Mouse (Mus musculus): Measurements from ENCODE around the gene Dennd1c. TPM values are rescaled to one million over a fixed set of nuclear protein-coding genes. Genes with fewer than 3 reads are reported as not detected.

Dennd1c gene
- polyA plus RNA-seq, 1 experiment from 2014 or later, result 4.0 TPM

DNA sequence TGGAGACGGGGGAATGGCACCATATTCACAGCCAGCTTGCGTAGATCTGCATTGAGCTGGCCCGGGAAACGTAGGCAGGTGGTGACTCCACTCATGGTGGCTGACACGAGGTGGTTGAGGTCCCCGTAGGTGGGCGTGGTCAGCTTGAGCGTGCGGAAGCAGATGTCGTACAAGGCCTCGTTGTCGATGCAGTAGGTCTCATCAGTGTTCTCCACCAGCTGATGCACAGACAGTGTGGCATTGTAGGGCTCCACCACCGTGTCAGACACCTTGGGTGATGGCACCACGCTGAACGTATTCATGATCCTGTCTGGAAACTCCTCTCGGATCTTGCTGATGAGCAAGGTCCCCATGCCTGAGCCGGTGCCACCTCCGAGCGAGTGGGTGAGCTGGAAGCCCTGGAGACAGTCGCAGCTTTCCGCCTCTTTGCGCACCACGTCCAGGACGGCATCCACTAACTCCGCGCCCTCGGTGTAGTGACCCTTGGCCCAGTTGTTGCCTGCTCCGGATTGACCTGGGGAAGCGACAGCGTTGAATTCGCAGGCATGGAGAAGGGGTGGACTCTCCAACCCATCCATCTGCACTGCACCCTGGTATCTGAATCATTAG, 3.0 kb upstream of the Dennd1c start:
- Histone ChIP-seq H3K4me1 (ENCODE audit: control insufficient read depth, low read depth, low read length) (no peaks in the 10 kb centered on the region), H3K4me3 (ENCODE audit: low read depth, low read length) (no peak overlapping the region), H3K4me2 (ENCODE audit: low read depth, low read length) (no peak overlapping the region), H3K9me3 (replicated peaks; ENCODE audit: control insufficient read depth, low read length) (no peaks in the 10 kb centered on the region), H3K36me3 (ENCODE audit: control insufficient read depth, insufficient read depth) (no peaks in the 10 kb centered on the region), H3K27ac (ENCODE audit: low read length) (no peak overlapping the region), H3K9ac (ENCODE audit: low read depth, low read length) (no peak overlapping the region), H3K27me3 (ENCODE audit: control insufficient read depth, insufficient read depth, low read depth, low read length) (no peaks in the 10 kb centered on the region)
- WGBS (ENCODE audit: insufficient replicate concordance), result 81% methylated on average over 31 of the region's 31 CpGs
- no peak for ATAC-seq (ENCODE audit: low read depth)

DNA sequence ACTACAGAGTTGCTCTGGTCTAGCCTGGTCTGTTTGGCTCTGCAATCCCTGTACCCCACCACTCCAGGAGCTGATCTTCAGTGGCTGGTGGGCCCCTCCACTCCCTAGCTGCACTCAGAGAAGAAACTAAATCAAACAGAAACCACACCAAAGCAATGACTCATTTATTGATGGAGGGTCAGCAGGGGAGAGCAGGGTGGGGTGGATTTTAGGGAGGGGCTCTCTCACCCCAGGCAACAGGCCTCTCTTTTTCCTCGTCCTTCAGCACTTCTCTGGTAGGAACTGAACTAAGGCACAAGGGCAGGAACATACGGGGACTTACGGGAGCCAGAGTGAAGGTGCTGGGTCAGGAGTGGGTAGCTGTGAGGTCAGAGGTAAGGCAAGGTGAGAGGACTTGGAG, 1.6 kb upstream of the Dennd1c start:
- H3K9me3 ChIP-seq (replicated peaks; ENCODE audit: control insufficient read depth, low read length), result no peaks in the 10 kb centered on the region
- H3K27ac ChIP-seq (ENCODE audit: low read length), result no peak overlapping the region
- no peak overlapping the region for H3K4me2 ChIP-seq (ENCODE audit: low read depth, low read length)
- no peaks in the 10 kb centered on the region for H3K27me3 ChIP-seq (ENCODE audit: control insufficient read depth, insufficient read depth, low read depth, low read length)
- WGBS (ENCODE audit: insufficient replicate concordance), result 49% methylated on average over 3 of the region's 3 CpGs
- no peak overlapping the region for H3K4me3 ChIP-seq (ENCODE audit: low read depth, low read length)
- no peaks in the 10 kb centered on the region for H3K36me3 ChIP-seq (ENCODE audit: control insufficient read depth, insufficient read depth)
- ATAC-seq (ENCODE audit: low read depth), result no peak
- no peak overlapping the region for H3K9ac ChIP-seq (ENCODE audit: low read depth, low read length)
- no peaks in the 10 kb centered on the region for H3K4me1 ChIP-seq (ENCODE audit: control insufficient read depth, low read depth, low read length)

DNA sequence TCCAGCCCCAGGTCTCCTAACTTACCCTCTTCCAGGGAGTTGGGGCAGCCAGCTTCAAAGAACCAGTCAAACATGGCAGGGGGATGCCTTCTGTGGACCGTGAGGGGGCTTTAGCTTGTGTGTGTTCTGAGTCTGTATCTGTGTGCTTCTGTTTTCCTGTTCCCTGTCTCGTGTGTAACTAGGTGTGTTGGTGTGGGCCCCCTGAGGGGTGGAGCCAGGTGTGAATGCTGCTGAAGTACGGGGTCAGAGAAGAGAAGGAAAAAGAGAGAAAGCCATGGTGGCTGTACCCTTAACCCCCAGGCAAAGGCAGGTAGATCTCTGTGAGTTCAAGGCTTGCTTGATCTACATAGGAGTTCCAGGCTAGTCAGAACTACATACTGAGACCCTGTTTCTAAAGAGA, 1.4 kb downstream of the Dennd1c start:
- H3K4me3 ChIP-seq (ENCODE audit: low read depth, low read length), result no peak overlapping the region
- no peaks in the 10 kb centered on the region for H3K27me3 ChIP-seq (ENCODE audit: control insufficient read depth, insufficient read depth, low read depth, low read length)
- no peaks in the 10 kb centered on the region for H3K9me3 ChIP-seq (replicated peaks; ENCODE audit: control insufficient read depth, low read length)
- no peak overlapping the region for H3K27ac ChIP-seq (ENCODE audit: low read length)
- no peaks in the 10 kb centered on the region for H3K4me1 ChIP-seq (ENCODE audit: control insufficient read depth, low read depth, low read length)
- H3K36me3 ChIP-seq (ENCODE audit: control insufficient read depth, insufficient read depth), result no peaks in the 10 kb centered on the region
- no peak for ATAC-seq (ENCODE audit: low read depth)
- WGBS (ENCODE audit: insufficient replicate concordance), result 30% methylated on average over 3 of the region's 3 CpGs
- H3K4me2 ChIP-seq (ENCODE audit: low read depth, low read length), result no peak overlapping the region
- no peak overlapping the region for H3K9ac ChIP-seq (ENCODE audit: low read depth, low read length)

DNA sequence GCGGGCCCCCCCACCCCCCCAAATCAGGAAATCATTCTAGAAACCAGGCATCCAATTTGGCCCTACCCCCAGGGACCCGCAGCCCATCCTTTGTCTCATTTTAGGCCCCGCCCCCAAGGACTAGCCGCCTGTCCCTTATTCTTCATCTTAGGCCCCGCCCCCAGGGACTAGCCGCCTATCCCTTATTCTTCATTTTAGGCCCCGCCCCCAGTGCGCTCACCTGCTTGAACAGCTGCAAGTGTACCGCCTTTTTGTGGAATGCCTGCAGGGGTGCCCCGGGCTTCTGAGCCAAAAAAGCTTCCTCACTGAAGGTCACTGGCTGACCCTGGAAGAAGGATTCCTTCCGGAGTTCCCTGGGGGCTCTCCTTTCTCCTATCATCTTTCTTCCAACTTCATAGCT, 7.6 kb downstream of the Dennd1c start:
- Histone ChIP-seq H3K9me3 (replicated peaks; ENCODE audit: control insufficient read depth, low read length) (no peaks in the 10 kb centered on the region), H3K9ac (ENCODE audit: low read depth, low read length) (no peak overlapping the region), H3K27ac (ENCODE audit: low read length) (no peak overlapping the region), H3K27me3 (ENCODE audit: control insufficient read depth, insufficient read depth, low read depth, low read length) (no peaks in the 10 kb centered on the region), H3K4me1 (ENCODE audit: control insufficient read depth, low read depth, low read length) (peaks cover 5% of the 10 kb centered on the region; the same call in 1 of the 2 replicates), H3K36me3 (ENCODE audit: control insufficient read depth, insufficient read depth) (no peaks in the 10 kb centered on the region), H3K4me3 (ENCODE audit: low read depth, low read length) (no peak overlapping the region), H3K4me2 (ENCODE audit: low read depth, low read length) (no peak overlapping the region)
- ATAC-seq (ENCODE audit: low read depth), result no peak
- 22% methylated on average over 11 of the region's 11 CpGs for WGBS (ENCODE audit: insufficient replicate concordance)

DNA sequence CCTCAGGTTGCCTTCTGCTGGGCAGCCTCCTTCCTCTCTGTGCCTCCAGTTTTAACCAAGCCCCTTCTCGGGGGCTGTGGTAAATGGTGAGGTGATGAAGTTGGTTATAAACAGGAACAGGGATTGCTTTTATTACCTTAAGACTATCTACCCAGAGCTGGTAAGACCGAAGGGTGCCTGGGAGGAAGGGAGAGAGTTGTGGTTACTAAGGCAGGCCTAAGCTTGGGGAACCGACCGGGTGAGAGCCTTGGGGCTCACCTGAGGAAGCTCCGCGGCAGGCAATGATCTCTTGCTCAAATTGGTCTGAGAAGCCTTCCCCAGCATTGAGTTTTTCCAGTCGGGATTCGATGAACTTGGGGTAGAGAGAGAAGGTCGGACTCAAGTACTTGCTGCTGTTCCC, 8.0 kb downstream of the Dennd1c start:
- H3K4me2 ChIP-seq (ENCODE audit: low read depth, low read length), result no peak overlapping the region
- H3K27ac ChIP-seq (ENCODE audit: low read length), result no peak overlapping the region
- no peaks in the 10 kb centered on the region for H3K9me3 ChIP-seq (replicated peaks; ENCODE audit: control insufficient read depth, low read length)
- H3K9ac ChIP-seq (ENCODE audit: low read depth, low read length), result no peak overlapping the region
- H3K36me3 ChIP-seq (ENCODE audit: control insufficient read depth, insufficient read depth), result no peaks in the 10 kb centered on the region
- H3K4me3 ChIP-seq (ENCODE audit: low read depth, low read length), result no peak overlapping the region
- ATAC-seq (ENCODE audit: low read depth), result no peak
- 19% methylated on average over 9 of the region's 9 CpGs for WGBS (ENCODE audit: insufficient replicate concordance)
- peaks cover 5% of the 10 kb centered on the region; the same call in 1 of the 2 replicates for H3K4me1 ChIP-seq (ENCODE audit: control insufficient read depth, low read depth, low read length)
- no peaks in the 10 kb centered on the region for H3K27me3 ChIP-seq (ENCODE audit: control insufficient read depth, insufficient read depth, low read depth, low read length)

DNA sequence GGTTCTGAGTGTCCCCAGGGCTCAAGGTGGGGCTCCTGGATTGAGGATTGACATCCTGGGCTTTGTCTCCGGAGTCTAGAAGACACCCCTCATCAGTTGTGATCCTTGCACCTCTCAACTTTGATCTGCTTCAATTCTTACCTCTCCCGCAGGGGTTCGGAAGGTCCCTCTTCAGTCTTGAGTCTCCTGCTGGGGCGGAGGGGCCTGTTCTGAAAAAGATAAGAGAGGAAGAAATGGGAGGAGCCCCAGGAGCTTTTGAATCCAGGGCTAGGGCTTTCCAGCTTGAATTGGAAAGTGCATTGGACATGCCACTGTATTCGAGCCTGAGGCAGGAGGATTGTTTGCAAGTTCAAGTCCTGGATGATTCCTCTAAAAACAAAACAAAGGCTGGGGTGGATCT, 11.4 kb downstream of the Dennd1c start:
- ATAC-seq (ENCODE audit: low read depth), result no peak
- no peak overlapping the region for H3K4me3 ChIP-seq (ENCODE audit: low read depth, low read length)
- H3K9me3 ChIP-seq (replicated peaks; ENCODE audit: control insufficient read depth, low read length), result no peaks in the 10 kb centered on the region
- peaks cover 17% of the 10 kb centered on the region for H3K27me3 ChIP-seq (ENCODE audit: control insufficient read depth, insufficient read depth, low read depth, low read length)
- peaks cover 7% of the 10 kb centered on the region; the same call in 1 of the 2 replicates for H3K4me1 ChIP-seq (ENCODE audit: control insufficient read depth, low read depth, low read length)
- H3K4me2 ChIP-seq (ENCODE audit: low read depth, low read length), result no peak overlapping the region
- WGBS (ENCODE audit: insufficient replicate concordance), result 22% methylated on average over 5 of the region's 5 CpGs
- no peaks in the 10 kb centered on the region for H3K36me3 ChIP-seq (ENCODE audit: control insufficient read depth, insufficient read depth)
- H3K9ac ChIP-seq (ENCODE audit: low read depth, low read length), result no peak overlapping the region
- H3K27ac ChIP-seq (ENCODE audit: low read length), result no peak overlapping the region

DNA sequence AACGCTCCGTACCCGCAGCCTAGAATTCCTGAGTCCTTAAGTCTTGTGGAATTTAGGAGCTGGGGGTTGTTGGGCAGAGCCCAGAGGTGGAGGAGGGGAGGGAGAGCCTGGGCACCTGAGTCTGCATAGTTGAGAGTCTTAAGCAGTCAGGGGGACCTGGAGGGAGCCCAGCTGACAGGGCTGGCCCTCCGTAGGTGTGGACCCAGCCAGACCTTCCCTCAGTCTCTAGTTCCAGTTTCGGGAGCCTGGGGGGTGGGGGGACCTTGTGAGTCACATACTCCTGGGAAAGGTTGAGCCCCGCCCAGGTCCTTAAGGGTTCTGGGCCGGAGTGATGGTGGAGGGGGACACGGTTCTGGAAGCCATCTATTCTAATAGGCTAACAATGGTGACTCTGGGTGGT, 15.3 kb downstream of the Dennd1c start:
- Histone ChIP-seq H3K36me3 (ENCODE audit: control insufficient read depth, insufficient read depth) (no peaks in the 10 kb centered on the region), H3K27ac (ENCODE audit: low read length) (no peak overlapping the region), H3K4me2 (ENCODE audit: low read depth, low read length) (peak overlapping the region; percentile 36; the same call in 1 of the 2 replicates), H3K9ac (ENCODE audit: low read depth, low read length) (no peak overlapping the region; the same call in 1 of the 2 replicates), H3K27me3 (ENCODE audit: control insufficient read depth, insufficient read depth, low read depth, low read length) (peaks cover 45% of the 10 kb centered on the region), H3K4me3 (ENCODE audit: low read depth, low read length) (peak overlapping the region; percentile 57), H3K9me3 (replicated peaks; ENCODE audit: control insufficient read depth, low read length) (no peaks in the 10 kb centered on the region), H3K4me1 (ENCODE audit: control insufficient read depth, low read depth, low read length) (peaks cover 24% of the 10 kb centered on the region)
- ATAC-seq (ENCODE audit: low read depth), result no peak
- WGBS (ENCODE audit: insufficient replicate concordance), result 27% methylated on average over 8 of the region's 8 CpGs

DNA sequence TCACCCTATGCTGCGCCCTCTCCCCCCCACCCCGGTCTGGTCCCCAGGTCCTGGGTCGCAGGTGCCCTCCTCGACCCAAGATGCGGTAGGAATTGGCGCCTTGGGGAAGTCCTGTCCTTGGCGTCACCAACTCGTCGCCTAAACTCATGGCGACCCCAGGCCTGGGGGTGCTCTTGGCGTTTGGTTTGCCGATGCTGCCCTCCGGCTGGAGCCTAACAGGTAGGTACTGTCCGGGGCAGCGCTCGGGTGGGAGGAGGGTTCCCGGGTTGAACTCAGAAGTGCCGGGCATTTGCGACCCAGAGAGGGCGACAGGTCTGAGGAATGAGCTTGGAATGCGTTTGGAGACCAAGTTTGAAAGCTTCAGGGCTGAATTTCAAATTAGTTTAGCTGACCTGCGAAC, 15.8 kb downstream of the Dennd1c start:
- Histone ChIP-seq H3K9me3 (replicated peaks; ENCODE audit: control insufficient read depth, low read length) (no peaks in the 10 kb centered on the region), H3K27me3 (ENCODE audit: control insufficient read depth, insufficient read depth, low read depth, low read length) (peaks cover 45% of the 10 kb centered on the region), H3K27ac (ENCODE audit: low read length) (peak overlapping the region; percentile 48; the same call in 1 of the 2 replicates), H3K4me2 (ENCODE audit: low read depth, low read length) (peak overlapping the region; percentile 51), H3K4me3 (ENCODE audit: low read depth, low read length) (peak overlapping the region; percentile 57), H3K9ac (ENCODE audit: low read depth, low read length) (peak overlapping the region; percentile 50), H3K36me3 (ENCODE audit: control insufficient read depth, insufficient read depth) (no peaks in the 10 kb centered on the region), H3K4me1 (ENCODE audit: control insufficient read depth, low read depth, low read length) (peaks cover 24% of the 10 kb centered on the region)
- 2% methylated on average over 22 of the region's 22 CpGs for WGBS (ENCODE audit: insufficient replicate concordance)
- ATAC-seq (ENCODE audit: low read depth), result no peak

DNA sequence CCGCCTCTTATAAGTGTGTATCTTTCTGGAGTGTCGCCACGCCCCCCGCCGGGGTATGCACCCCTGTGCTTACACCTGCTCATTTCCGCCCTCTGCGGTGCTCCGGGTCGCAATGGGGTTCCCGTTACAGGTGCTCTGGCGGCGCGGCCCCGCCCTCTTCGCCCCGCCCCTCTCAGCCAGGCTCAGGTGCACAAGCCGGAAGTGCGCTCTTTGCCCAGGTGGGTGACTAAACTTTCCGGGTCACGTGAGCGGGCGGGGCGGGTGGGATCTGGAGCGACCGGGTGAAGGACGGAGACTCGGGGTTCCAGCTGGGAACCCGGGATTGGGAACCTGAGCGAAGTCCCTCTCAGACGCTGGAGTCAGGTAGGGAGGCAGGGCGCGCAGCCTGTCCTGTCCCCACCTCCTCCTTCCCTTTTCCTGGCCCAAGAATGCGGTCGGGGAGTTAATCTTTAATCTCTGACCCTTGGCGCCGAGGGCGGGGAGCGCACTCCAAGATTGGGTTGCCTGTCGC, 16.2 kb downstream of the Dennd1c start:
- H3K4me3 ChIP-seq (ENCODE audit: low read depth, low read length), result peak overlapping the region; percentile 57
- 1% methylated on average over 39 of the region's 39 CpGs for WGBS (ENCODE audit: insufficient replicate concordance)
- peak overlapping the region; percentile 48; the same call in 1 of the 2 replicates for H3K27ac ChIP-seq (ENCODE audit: low read length)
- ATAC-seq (ENCODE audit: low read depth), result peak; percentile 12
- no peaks in the 10 kb centered on the region for H3K36me3 ChIP-seq (ENCODE audit: control insufficient read depth, insufficient read depth)
- peaks cover 45% of the 10 kb centered on the region for H3K27me3 ChIP-seq (ENCODE audit: control insufficient read depth, insufficient read depth, low read depth, low read length)
- peaks cover 24% of the 10 kb centered on the region for H3K4me1 ChIP-seq (ENCODE audit: control insufficient read depth, low read depth, low read length)
- H3K4me2 ChIP-seq (ENCODE audit: low read depth, low read length), result peak overlapping the region; percentile 51
- H3K9me3 ChIP-seq (replicated peaks; ENCODE audit: control insufficient read depth, low read length), result no peaks in the 10 kb centered on the region
- no peak overlapping the region; the same call in 1 of the 2 replicates for H3K9ac ChIP-seq (ENCODE audit: low read depth, low read length)

All from liver, embryonic 16.5 days (tissue).